8 mouse cellular contexts compared by ENCODE assay signal in genomic region chr15:27923280-27923986, GRCm38 (mm10).
DNase-seq lines count a peak whose midpoint lies in the region; ATAC-seq and TF ChIP-seq lines count a peak whose summit lies in the region.

No protein-coding gene starts in this region.

- CTCF ChIA-PET in Patski (lab: Charles Lee): interaction anchor here (1.1 to 5.3 kb wide), 4 partner anchors 14 to 258 kb away, joined by 3 to 57 read pairs (median 3); partner anchors contain the start of gene Trio

- peak; percentile 83 for ATAC-seq in Patski
- ATAC-seq in hematopoietic stem cell, adult 5-6 weeks (replicated peaks in 1 of 2; ENCODE audit: insufficient read depth in 1 of 2, low FRiP score in 2 of 2, low TSS enrichment in 1 of 2, low read depth in 1 of 2, poor library complexity in 2 of 2, severe bottlenecking in 2 of 2): peak; percentile 82 to 83

- POLR2A ChIA-PET in Patski (lab: Charles Lee): interaction anchor here (0.6 to 0.8 kb wide), 2 partner anchors 145 to 242 kb away, joined by 3 read pairs; no protein-coding TSS in a partner anchor

- TF ChIP-seq CTCF in Patski (IDR thresholded peaks at IDR 0.05): no peak

- no peaks in the 10 kb centered on the region for H3K27me3 ChIP-seq in Patski

- DNase-seq in Patski (ENCODE audit: low read depth, low spot score): peak; percentile 54
- DNase-seq in cerebellum, adult 8-10 months: peak; percentile 71
- DNase-seq in forelimb bud, embryonic 11.5 days (ENCODE audit: low read depth, low spot score): peak; percentile 75
- DNase-seq in layer of hippocampus, postnatal 14 days (ENCODE audit: low spot score in 2 of 2): peak; percentile 67 to 69
- DNase-seq in lung, postnatal 10 days: peak; percentile 83
- DNase-seq in retina, embryonic 14.5 days (ENCODE audit: low spot score): peak; percentile 80
- DNase-seq in yolk sac, embryonic 10.5 days (ENCODE audit: low spot score): peak; percentile 81

- in situ Hi-C loops in Patski (cut with MboI; ENCODE audit: low pct_unique_long_range_greater_than_20kb): loop anchor here (5.0 kb wide), 2 partner anchors 74 to 259 kb away; no protein-coding TSS in a partner anchor

Comparison
In these comparisons a context has a peak if more than half of its experiments do, and no peak if none do; other contexts are left out.
1. Peak in every context shown above with its lines: DNase-seq and ATAC-seq.